7 mouse cellular contexts compared by ENCODE assay signal in genomic region chr8:78436661-78437060, GRCm38 (mm10). TPM values are rescaled to one million over a fixed set of nuclear protein-coding genes. Genes with fewer than 3 reads are reported as not detected.
DNase-seq lines count a peak whose midpoint lies in the region; ATAC-seq and TF ChIP-seq lines count a peak whose summit lies in the region.

No protein-coding gene starts in this region.

- peak overlapping the region; percentile 45 for H3K4me3 ChIP-seq in lung, embryonic 16.5 days (ENCODE audit: low read length)
- no peak overlapping the region for H3K4me3 ChIP-seq in lung, adult 2 months (replicated peaks; ENCODE audit: extremely low read depth, low read depth, low read length)
- peak overlapping the region; percentile 32 for H3K4me3 ChIP-seq in forebrain, embryonic 14.5 days (ENCODE audit: low read depth, low read length)
- H3K4me3 ChIP-seq in limb, embryonic 14.5 days (replicated peaks; ENCODE audit: low read length): peak overlapping the region; percentile 39
- H3K4me3 ChIP-seq in stomach, postnatal 0 days (ENCODE audit: low read depth, low read length): peak overlapping the region; percentile 33; the same call in 1 of the 2 replicates

- H3K4me1 ChIP-seq in lung, embryonic 16.5 days (replicated peaks; ENCODE audit: control insufficient read depth, insufficient read depth, low read length): peaks cover 9% of the 10 kb centered on the region; the same call in 1 of the 2 replicates
- H3K4me1 ChIP-seq in lung, adult 2 months (ENCODE audit: control insufficient read depth, insufficient read depth, low read length): no peaks in the 10 kb centered on the region
- no peaks in the 10 kb centered on the region for H3K4me1 ChIP-seq in forebrain, embryonic 14.5 days (ENCODE audit: control insufficient read depth, insufficient read depth, low read length)
- peaks cover 7% of the 10 kb centered on the region; the same call in 1 of the 2 replicates for H3K4me1 ChIP-seq in limb, embryonic 14.5 days (ENCODE audit: control insufficient read depth, insufficient read depth, low read length)
- H3K4me1 ChIP-seq in stomach, postnatal 0 days (replicated peaks; ENCODE audit: control insufficient read depth, insufficient read depth): no peaks in the 10 kb centered on the region

- TF ChIP-seq EP300 in stomach, postnatal 0 days (optimal IDR thresholded peaks at IDR 0.05): no peak

- TF ChIP-seq POLR2A in lung, adult 2 months (IDR thresholded peaks at IDR 0.05; ENCODE audit: borderline replicate concordance, extremely low read depth, low read depth, low read length): no peak
- TF ChIP-seq POLR2A in limb, embryonic 14.5 days (IDR thresholded peaks at IDR 0.05; ENCODE audit: borderline replicate concordance, extremely low read depth, insufficient read depth, insufficient read length): no peak

- peak overlapping the region; percentile 62 for H3K4me2 ChIP-seq in lung, embryonic 16.5 days (ENCODE audit: low read depth, low read length)
- peak overlapping the region; percentile 69 for H3K4me2 ChIP-seq in forebrain, embryonic 14.5 days (ENCODE audit: low read length)
- peak overlapping the region; percentile 69 for H3K4me2 ChIP-seq in limb, embryonic 14.5 days (replicated peaks; ENCODE audit: low read depth, low read length, severe bottlenecking)
- peak overlapping the region; percentile 45 for H3K4me2 ChIP-seq in stomach, postnatal 0 days (replicated peaks; ENCODE audit: low read depth)

- TF ChIP-seq CTCF in lung, adult 2 months (IDR thresholded peaks at IDR 0.05; ENCODE audit: insufficient read depth, low read length): no peak
- TF ChIP-seq CTCF in stomach, postnatal 0 days (IDR thresholded peaks at IDR 0.05; ENCODE audit: low read depth): no peak

- H3K9ac ChIP-seq in lung, embryonic 16.5 days (ENCODE audit: low read length): no peak overlapping the region
- no peak overlapping the region for H3K9ac ChIP-seq in forebrain, embryonic 14.5 days (ENCODE audit: low read length)
- H3K9ac ChIP-seq in limb, embryonic 14.5 days (ENCODE audit: low read depth, low read length, severe bottlenecking): no peak overlapping the region
- H3K9ac ChIP-seq in stomach, postnatal 0 days (ENCODE audit: low read length): no peak overlapping the region

- ATAC-seq in lung, embryonic 16.5 days (ENCODE audit: low read depth): no peak; the same call in 1 of the 2 replicates
- ATAC-seq in forebrain, embryonic 14.5 days: peak; percentile 47
- no peak for ATAC-seq in limb, embryonic 14.5 days (ENCODE audit: low FRiP score, low read depth)
- ATAC-seq in stomach, postnatal 0 days (ENCODE audit: low FRiP score, low TSS enrichment): no peak
- ATAC-seq in cerebellum, adult (ENCODE audit: insufficient number of reproducible peaks, low FRiP score, low TSS enrichment): no peak

- H3K9me3 ChIP-seq in lung, embryonic 16.5 days (ENCODE audit: control insufficient read depth, low read length): no peaks in the 10 kb centered on the region
- no peaks in the 10 kb centered on the region for H3K9me3 ChIP-seq in forebrain, embryonic 14.5 days (replicated peaks; ENCODE audit: control insufficient read depth, low read length)
- H3K9me3 ChIP-seq in limb, embryonic 14.5 days (ENCODE audit: control insufficient read depth, low read length): no peaks in the 10 kb centered on the region
- H3K9me3 ChIP-seq in stomach, postnatal 0 days (ENCODE audit: control insufficient read depth, low read length): no peaks in the 10 kb centered on the region

- no peaks in the 10 kb centered on the region for H3K36me3 ChIP-seq in lung, embryonic 16.5 days (ENCODE audit: control insufficient read depth, insufficient read depth, low read length)
- no peaks in the 10 kb centered on the region for H3K36me3 ChIP-seq in forebrain, embryonic 14.5 days (ENCODE audit: control insufficient read depth, insufficient read depth, low read length)
- H3K36me3 ChIP-seq in limb, embryonic 14.5 days (ENCODE audit: control insufficient read depth, insufficient read depth, low read length): no peaks in the 10 kb centered on the region
- no peaks in the 10 kb centered on the region for H3K36me3 ChIP-seq in stomach, postnatal 0 days (ENCODE audit: control insufficient read depth, insufficient read depth, low read length)

- no peak overlapping the region for H3K27ac ChIP-seq in lung, embryonic 16.5 days (ENCODE audit: low read length)
- no peak overlapping the region for H3K27ac ChIP-seq in forebrain, embryonic 14.5 days (ENCODE audit: low read depth, low read length)
- no peak overlapping the region for H3K27ac ChIP-seq in limb, embryonic 14.5 days (replicated peaks; ENCODE audit: low read depth, low read length)
- H3K27ac ChIP-seq in stomach, postnatal 0 days (replicated peaks): no peak overlapping the region

- WGBS in lung, embryonic 16.5 days: 2% methylated on average over 18 of the region's 25 CpGs
- WGBS in lung, adult 2 months: under 1% methylated on average over 21 of the region's 25 CpGs
- WGBS in forebrain, embryonic 14.5 days: 0% methylated on average over 11 of the region's 25 CpGs
- 1% methylated on average over 13 of the region's 25 CpGs for WGBS in limb, embryonic 14.5 days
- WGBS in stomach, postnatal 0 days: 2% methylated on average over 14 of the region's 25 CpGs

- DNase-seq in lung, adult 2 months: no peak
- no peak for DNase-seq in forebrain, embryonic 14.5 days (ENCODE audit: low spot score)
- no peak for DNase-seq in limb, embryonic 14.5 days (ENCODE audit: low spot score)
- DNase-seq in stomach, postnatal 0 days (ENCODE audit: low spot score): no peak
- DNase-seq in frontal cortex, postnatal 25 days (ENCODE audit: low spot score in 2 of 2): no peak

- H3K27me3 ChIP-seq in lung, embryonic 16.5 days (ENCODE audit: control insufficient read depth, insufficient read depth, low read depth, low read length): peaks cover 74% of the 10 kb centered on the region
- peaks cover 86% of the 10 kb centered on the region for H3K27me3 ChIP-seq in forebrain, embryonic 14.5 days (replicated peaks; ENCODE audit: control insufficient read depth, insufficient read depth, low read length)
- H3K27me3 ChIP-seq in limb, embryonic 14.5 days (ENCODE audit: control insufficient read depth, insufficient read depth, low read length): peaks cover 87% of the 10 kb centered on the region
- H3K27me3 ChIP-seq in stomach, postnatal 0 days (ENCODE audit: control insufficient read depth, insufficient read depth, low read length): peaks cover 7% of the 10 kb centered on the region; the same call in 1 of the 2 replicates

RNA-seq across cellular contexts. Expression of gene Pou4f2, which starts 0.2 kb away (rescaled TPM):
- not detected in 2 replicates for polyA plus RNA-seq in lung, embryonic 16.5 days (2015; fragmentation: Nextera tagmentation; extraction: Ambion mirVana)
- polyA plus RNA-seq in lung, adult 2 months (2012; rRNA removed): not detected in 2 replicates
- not detected in 2 replicates for polyA plus RNA-seq in forebrain, embryonic 14.5 days (2014; fragmentation: Nextera tagmentation; extraction: Ambion mirVana)
- 0.04 TPM in 1 of 2 replicates, not detected in the other for polyA plus RNA-seq in limb, embryonic 14.5 days (2012; rRNA removed)
- polyA plus RNA-seq in limb, embryonic 14.5 days (2014; fragmentation: Nextera tagmentation; extraction: Ambion mirVana): not detected in 2 replicates
- not detected in 2 replicates for polyA plus RNA-seq in stomach, postnatal 0 days (2015; fragmentation: Nextera tagmentation; extraction: Ambion mirVana)
